Mouse (Mus musculus): ENCODE measurements at regions not wholly inside any gene's neighbourhood (a gene's known extent, or its start where the extent isn't known, plus 50 kb on each side); places are given as distances from the start of the nearest gene placed in this dataset.
A peak's percentile ranks its signal among the peaks of the same experiment; 100 is the strongest.

GRCm38 (mm10) chr1:106483008-106483407 lies 231.1 kb downstream of the Bcl2 start:
- DNase-seq (ENCODE audit: low read depth, low spot score): no peak

- DNase-seq (ENCODE audit: low read depth, low spot score): no peak
Measured at GRCm38 (mm10) chr1:106477670-106478355, 236.3 kb downstream of the Bcl2 start.

- DNase-seq (ENCODE audit: low read depth, low spot score): no peak
Measured at GRCm38 (mm10) chr1:106468021-106468420, 246.1 kb downstream of the Bcl2 start.

- DNase-seq (ENCODE audit: low read depth, low spot score): no peak
Measured at GRCm38 (mm10) chr1:106466644-106467043, 247.4 kb downstream of the Bcl2 start.

- DNase-seq (ENCODE audit: low read depth, low spot score): no peak
Measured at GRCm38 (mm10) chr1:106465977-106466302, 248.1 kb downstream of the Bcl2 start.

- peak; percentile 17 for DNase-seq (ENCODE audit: low read depth, low spot score)
Measured at GRCm38 (mm10) chr1:106465243-106465976, 248.7 kb downstream of the Bcl2 start.

GRCm38 (mm10) chr1:106464726-106465125 lies 249.3 kb downstream of the Bcl2 start:
- DNase-seq (ENCODE audit: low read depth, low spot score): no peak

- DNase-seq (ENCODE audit: low read depth, low spot score): no peak
Measured at GRCm38 (mm10) chr1:106462595-106462994, 251.5 kb downstream of the Bcl2 start.

- no peak for DNase-seq (ENCODE audit: low read depth, low spot score)
Measured at GRCm38 (mm10) chr1:106462112-106462511, 252.0 kb downstream of the Bcl2 start.

DNA sequence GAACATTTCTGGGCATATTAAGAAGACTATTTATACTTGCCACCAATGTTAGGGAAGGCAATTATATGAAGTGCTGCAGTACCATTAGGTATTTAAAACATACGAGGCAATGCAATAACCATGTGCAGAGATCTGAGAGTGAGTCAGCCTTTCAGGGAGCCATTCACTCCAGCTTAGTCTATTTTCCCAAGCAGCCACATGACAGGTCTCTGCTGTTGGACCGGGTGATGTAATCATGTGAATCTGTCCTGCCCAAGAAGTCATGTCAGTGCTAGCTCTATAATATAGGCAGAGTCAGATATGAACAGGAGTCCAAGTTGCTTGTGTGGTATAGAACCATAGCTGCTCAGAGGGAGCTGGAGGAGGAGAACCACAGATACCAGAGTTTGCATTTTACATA lies 253.1 kb downstream of the Bcl2 start:
- no peak for DNase-seq (ENCODE audit: low read depth, low spot score)

DNA sequence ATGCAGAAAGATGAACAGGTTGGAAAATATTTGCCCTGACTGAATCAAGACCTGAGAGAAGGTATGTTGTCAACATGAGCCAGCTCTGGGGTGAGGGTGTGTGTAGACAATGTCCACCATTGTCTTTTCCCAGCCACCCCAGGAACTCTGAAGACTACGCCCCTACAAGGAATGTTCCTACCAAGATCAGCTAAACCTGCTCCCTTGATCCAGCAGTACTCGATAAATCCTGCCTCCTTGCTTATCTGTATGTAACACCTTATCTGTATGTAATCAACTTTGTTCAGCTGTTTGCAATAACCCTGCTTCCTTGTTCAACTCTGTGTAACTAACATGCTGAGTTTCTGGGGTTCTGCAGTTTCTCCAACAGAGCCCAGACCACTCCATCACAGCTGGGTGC lies 264.3 kb downstream of the Bcl2 start:
- DNase-seq (ENCODE audit: low read depth, low spot score): no peak

Data from embryo, embryonic 11.5 days (tissue).